Mouse (Mus musculus) heart, postnatal 0 days (tissue): Measurements from ENCODE around the gene Tnfrsf1b.

ENCODE experiments used
- CTCF ChIP-seq: IDR thresholded peaks from 2 replicates; pipeline ENCODE4 v1.5.1; 2016; ENCODE audit warnings: antibody characterized with exemption, control low read depth, low read depth
- EP300 ChIP-seq: IDR thresholded peaks from 2 replicates; pipeline ENCODE4 v1.6.1; 2016; ENCODE audit warnings: antibody characterized with exemption, low read depth

DNA sequence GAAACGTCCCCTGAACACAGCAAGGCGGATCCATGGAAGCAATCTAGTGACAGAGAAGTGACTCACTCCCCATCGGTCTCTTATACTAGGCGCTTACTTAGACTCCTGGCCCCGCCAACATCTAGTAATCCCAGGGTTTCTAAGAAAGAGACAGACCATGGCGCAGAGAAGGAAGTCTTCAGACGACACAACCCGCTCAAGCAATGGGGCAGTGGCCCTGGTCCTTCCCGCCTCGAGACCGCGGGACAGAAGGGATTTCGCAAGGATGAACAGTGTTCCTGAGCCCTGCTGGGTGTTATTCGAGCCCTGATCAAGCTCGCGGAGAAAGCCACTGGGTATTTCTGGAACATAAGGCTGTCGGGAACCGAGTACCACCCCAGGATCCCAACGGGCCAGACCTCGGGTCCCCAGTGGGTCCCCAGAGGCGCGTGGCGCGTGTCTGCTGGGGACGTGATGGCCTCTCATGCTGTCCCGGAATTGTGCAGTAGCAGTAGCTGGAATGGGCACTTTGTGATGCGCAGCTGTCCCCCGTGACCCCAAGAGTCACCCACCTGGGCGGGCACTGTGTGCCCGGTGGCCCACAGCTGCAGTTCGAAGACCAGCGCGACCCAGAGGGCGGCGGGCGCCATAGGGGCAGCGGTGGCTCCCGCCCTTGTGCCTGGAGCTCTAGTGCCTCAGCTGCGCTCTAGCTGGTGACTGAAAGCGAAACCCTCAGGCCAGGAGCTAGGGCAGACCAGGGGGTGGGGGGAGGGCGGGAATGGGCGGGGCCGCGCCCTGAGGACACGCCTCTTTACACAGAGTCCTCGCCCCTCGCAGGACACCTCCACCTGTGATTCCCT lies at the start of gene Tnfrsf1b:
- TF ChIP-seq CTCF (no peak), EP300 (no peak)
